Mouse (Mus musculus) testis, adult 10 weeks (tissue): ENCODE data around the gene Olfr649. TPM values are rescaled to one million over a fixed set of nuclear protein-coding genes. Genes with fewer than 3 reads are reported as not detected.

Experiments
- polyA plus RNA-seq: library from polyadenylated mRNA; stranded (reverse); fragments of 350-450 nt; fragmentation: Illumina TruSeq; extraction: RNeasy Lipid Tissue Mini Kit (QIAGEN cat#74804); gene quantifications from one replicate; pipeline ENCODE4 v1.2.3, GENCODE M21; 2014; ENCODE audit warnings: low read depth, low replicate concordance

Olfr649 gene
- not detected for polyA plus RNA-seq

DNA sequence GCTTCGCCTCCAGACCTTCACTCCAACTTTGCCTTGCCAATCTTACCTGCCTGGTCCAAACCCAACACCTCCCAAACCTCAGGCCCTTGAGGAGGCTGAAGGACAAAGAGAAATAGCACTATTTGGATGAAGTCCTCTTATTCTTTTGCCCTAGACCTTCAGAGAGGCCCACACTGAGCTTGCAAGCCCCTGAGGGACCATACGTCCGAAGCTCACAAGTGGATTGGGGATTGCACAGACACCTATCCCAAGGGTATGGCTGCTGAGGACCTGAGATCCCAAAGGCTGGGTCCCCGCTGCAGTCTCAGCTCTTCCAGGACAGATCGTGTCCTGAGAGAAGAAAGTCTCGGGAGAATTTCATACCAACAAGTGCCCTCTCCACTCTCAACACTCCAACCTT is at the start of gene Olfr649:
Gene Olfr649, minus strand, starts transcription at position 101 of the 400 bp plus-strand sequence.

DNA sequence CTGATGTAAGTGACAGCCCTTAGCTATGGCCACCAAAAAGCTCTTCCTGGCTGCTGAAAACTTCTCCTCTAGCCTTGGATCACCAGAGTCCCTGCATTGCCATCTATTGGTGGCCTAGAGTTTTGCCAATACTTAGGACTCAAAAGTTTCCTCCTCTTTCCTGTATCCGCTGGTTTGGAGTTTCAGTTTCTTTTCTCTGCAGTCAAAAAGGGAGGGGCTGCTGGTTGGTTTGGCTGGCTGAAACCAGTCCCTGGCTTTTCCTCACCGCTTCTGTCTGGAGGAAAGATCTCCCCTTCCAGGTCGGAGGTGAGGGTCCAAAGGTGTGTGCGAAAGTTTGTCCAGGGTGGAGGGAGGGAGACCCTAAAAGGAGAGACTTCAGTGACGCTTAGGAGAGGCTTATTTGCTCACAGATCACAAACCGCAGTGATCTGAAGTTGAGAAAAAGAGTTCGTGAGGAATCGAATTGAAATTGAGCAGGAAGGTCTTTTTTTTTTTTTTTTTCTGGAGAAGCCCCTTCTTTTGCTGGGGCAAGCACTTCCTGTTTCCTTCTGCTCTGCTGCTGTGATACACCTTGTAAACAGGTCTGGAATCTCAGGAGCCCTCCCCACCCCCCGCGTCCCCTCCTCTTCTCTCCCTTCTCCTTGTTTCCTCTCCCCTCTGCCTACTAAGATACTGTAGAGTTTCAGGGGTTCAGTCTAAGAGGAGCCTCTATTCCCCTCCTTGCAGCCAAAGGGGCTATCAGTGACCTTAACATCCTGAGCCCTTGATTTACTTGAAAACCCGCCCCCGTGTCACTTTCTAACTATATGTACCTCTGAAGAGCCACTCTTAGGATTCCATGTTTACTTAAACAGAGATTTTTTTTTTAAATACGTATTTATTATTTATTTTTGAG is 48.7 kb upstream of the Olfr649 start, which contains the start of gene Trim34a:
Gene Trim34a, plus strand, starts transcription at position 171 of the 895 bp plus-strand sequence.

DNA sequence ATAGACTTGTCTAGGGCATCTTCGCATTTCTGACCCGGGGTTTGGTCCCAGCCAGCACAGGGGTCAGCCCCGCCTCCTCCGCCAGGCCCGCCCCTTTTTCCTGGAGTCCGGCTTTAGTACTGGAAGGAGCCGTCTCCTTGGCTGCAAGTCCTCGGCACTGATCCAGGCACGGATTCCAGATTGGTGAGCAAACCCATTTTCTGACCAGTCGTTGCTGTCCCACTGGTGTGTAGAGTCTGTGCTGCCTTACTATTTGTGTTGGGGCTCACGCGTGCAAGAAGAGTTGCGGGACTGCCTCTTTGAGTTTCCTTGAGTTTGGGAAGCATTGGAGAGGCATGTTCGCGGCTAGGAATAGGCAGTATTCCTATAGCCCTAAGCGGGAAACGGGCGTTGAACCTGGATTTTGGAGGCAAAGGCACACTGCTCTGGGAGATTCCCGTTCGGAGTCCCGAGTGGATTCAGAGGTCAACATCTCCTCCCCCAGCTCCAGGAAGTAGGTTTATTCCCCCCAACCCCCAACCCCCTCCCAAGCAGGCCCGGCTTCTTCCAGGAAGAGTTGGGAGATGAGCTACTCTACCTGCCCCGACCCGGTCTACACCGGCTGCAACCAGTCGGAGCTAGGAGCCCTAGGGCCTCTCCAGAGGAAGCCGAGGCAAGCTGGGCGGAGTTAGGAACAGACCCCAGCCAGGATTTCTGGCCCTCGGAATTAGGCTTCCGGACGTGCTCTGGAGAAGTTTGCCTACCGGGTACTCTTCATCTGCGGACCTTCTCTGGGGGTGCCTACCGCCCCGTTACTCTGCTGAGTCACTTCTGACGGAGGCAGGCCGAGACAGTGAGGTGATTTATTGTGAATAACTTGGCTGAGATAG is 23.1 kb upstream of the Olfr649 start, which contains the start of gene Trim6:
Gene Trim6, plus strand, starts transcription at position 93 of the 869 bp plus-strand sequence.

DNA sequence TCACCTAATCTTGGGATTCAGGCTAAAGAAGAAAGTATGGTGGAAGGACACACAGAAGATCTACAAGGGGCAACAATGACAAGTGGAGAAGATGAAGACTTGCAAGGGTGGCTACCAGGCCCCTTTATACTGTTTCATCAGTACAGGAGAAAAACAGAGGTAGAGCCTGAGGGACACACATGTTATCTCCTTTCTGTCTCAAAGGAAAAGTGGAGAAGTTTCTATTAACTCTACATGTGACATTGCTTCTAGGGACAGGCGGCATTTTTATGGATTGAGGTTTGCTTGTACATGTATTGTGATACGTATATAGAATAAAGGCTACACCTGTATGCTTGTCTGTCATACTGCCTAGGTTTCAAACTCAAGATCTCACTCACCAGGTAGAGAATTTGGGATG is 12.5 kb downstream of the Olfr649 start, which contains the start of gene Olfr648:
Gene Olfr648, minus strand, starts transcription at position 101 of the 400 bp plus-strand sequence.

DNA sequence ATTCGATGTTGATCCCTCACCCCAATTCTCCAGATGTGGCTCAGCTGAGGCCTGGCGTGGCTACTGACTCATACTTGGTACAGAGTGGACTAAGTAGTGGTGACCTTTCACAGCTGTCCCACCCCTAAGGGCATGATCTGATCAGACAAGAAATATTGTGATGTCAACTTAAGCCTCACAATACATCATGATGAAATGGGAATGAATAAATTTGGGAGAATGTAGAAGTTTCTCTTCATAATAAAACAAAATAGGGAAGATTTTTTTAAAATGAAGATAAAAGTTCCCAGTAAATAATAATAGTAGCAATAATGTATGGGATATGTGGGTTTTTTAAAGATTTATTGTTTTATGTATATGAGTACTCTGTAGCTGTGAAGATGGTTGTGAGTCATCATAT is 45.3 kb downstream of the Olfr649 start, which contains the start of gene Ubqlnl:
Gene Ubqlnl, minus strand, starts transcription at position 101 of the 400 bp plus-strand sequence.

DNA sequence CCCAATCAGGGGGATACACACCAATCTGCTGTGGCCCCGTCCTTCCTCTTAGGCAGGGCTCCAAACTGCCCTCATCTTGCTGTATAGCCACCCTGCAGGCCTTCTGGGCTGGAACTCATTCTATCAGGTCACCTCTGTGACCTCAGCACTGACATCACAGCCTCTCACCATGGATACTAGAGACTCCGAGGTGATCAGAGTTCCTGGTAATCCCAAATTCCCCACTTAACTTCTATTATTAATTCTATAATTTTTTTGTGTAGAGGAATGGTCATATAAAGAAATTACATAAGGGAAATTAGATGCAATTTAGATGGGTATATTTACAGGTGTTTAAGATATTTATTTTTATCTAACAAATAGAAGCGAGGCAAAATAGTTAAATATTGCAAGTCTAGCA is 52.6 kb downstream of the Olfr649 start, which contains the start of gene Ubqln3:
Gene Ubqln3, minus strand, starts transcription at position 101 of the 400 bp plus-strand sequence.

Other genes starting within 250 kb of the Olfr649 start
- 0.03 TPM for gene Olfr635, start 224.8 kb downstream of the Olfr649 start, polyA plus RNA-seq
- gene Olfr638, start 197.2 kb downstream of the Olfr649 start, polyA plus RNA-seq, result not detected
- 0.07 TPM for gene Olfr639, start 178.7 kb downstream of the Olfr649 start, polyA plus RNA-seq
- not detected for gene Olfr640, start 170.4 kb downstream of the Olfr649 start, polyA plus RNA-seq
- not detected for gene Olfr641, start 160.5 kb downstream of the Olfr649 start, polyA plus RNA-seq
- 0.13 TPM for gene Olfr642, start 143.3 kb downstream of the Olfr649 start, polyA plus RNA-seq
- gene 4930516K23Rik, start 134.5 kb downstream of the Olfr649 start, polyA plus RNA-seq, result 0.67 TPM
- gene Olfr644, start 124.1 kb downstream of the Olfr649 start, polyA plus RNA-seq, result not detected
- gene Olfr645, start 110.5 kb downstream of the Olfr649 start, polyA plus RNA-seq, result 0.07 TPM
- gene Olfr646, start 91.1 kb downstream of the Olfr649 start, polyA plus RNA-seq, result not detected
- 11.9 TPM for gene Ubqln5, start 66.2 kb downstream of the Olfr649 start, polyA plus RNA-seq
- gene Olfr643, start 58.6 kb downstream of the Olfr649 start, polyA plus RNA-seq, result 0.60 TPM
- 409 TPM for gene Ubqln3, start 52.7 kb downstream of the Olfr649 start, polyA plus RNA-seq
- 353 TPM for gene Ubqlnl, start 45.4 kb downstream of the Olfr649 start, polyA plus RNA-seq
- not detected for gene Olfm5, start 31.2 kb downstream of the Olfr649 start, polyA plus RNA-seq
- gene Olfr648, start 12.6 kb downstream of the Olfr649 start, polyA plus RNA-seq, result 0.17 TPM
- 4.9 TPM for gene Trim6, start 22.8 kb upstream of the Olfr649 start, polyA plus RNA-seq
- gene Trim34a, start 48.5 kb upstream of the Olfr649 start, polyA plus RNA-seq, result 2.3 TPM
- 0.57 TPM for gene Trim5, start 92.1 kb upstream of the Olfr649 start, polyA plus RNA-seq
- 5.9 TPM for gene Trim12a, start 119.5 kb upstream of the Olfr649 start, polyA plus RNA-seq
- gene Trim34b, start 133.5 kb upstream of the Olfr649 start, polyA plus RNA-seq, result 0.24 TPM
- gene Trim12c, start 157.4 kb upstream of the Olfr649 start, polyA plus RNA-seq, result 3.5 TPM
- gene Trim30b, start 173.9 kb upstream of the Olfr649 start, polyA plus RNA-seq, result 0.29 TPM
- not detected for gene Trim30c, start 204.9 kb upstream of the Olfr649 start, polyA plus RNA-seq